Comparison of ENCODE assay signal across 8 mouse cellular contexts in genomic region chr11:51606447-51607095, GRCm38 (mm10). TPM values are rescaled to one million over a fixed set of nuclear protein-coding genes. Genes with fewer than 3 reads are reported as not detected.
DNase-seq lines count a peak whose midpoint lies in the region; ATAC-seq lines count a peak whose summit lies in the region.

Gene Hnrnpab, minus strand, starts transcription at chr11:51606847.

- peak within 1 kb of the TSS; percentile 96 for H3K27ac ChIP-seq in hindbrain, embryonic 16.5 days (ENCODE audit: low read depth, low read length)
- H3K27ac ChIP-seq in macrophage: peak within 1 kb of the TSS; percentile 70

- H3K9me3 ChIP-seq in hindbrain, embryonic 16.5 days (ENCODE audit: control insufficient read depth, low read length): no peaks in the 10 kb centered on the region

- H3K79me2 ChIP-seq in macrophage (ENCODE audit: inconsistent target): peaks cover 43% of the 10 kb centered on the region

- H3K36me3 ChIP-seq in hindbrain, embryonic 16.5 days (ENCODE audit: control insufficient read depth, insufficient read depth, low read length): peaks cover 21% of the 10 kb centered on the region
- peaks cover 35% of the 10 kb centered on the region for H3K36me3 ChIP-seq in macrophage (ENCODE audit: inconsistent target)

- H3K9ac ChIP-seq in hindbrain, embryonic 16.5 days (ENCODE audit: low read depth, low read length): peak within 1 kb of the TSS; percentile 99

- peak within 1 kb of the TSS; percentile 95 for H3K4me3 ChIP-seq in hindbrain, embryonic 16.5 days (ENCODE audit: low read length)
- H3K4me3 ChIP-seq in macrophage (ENCODE audit: inconsistent target): peak within 1 kb of the TSS; percentile 61

- peak; percentile 97 for DNase-seq in T-cell, adult 2 months (ENCODE audit: low spot score)
- peak; percentile 96 to 99 for DNase-seq in cerebellum, postnatal 36 days
- peak; percentile 98 for DNase-seq in gastrocnemius, adult 18-20 months (ENCODE audit: low spot score)
- peak; percentile 97 to 98 for DNase-seq in left cerebral cortex, adult 18-20 months (ENCODE audit: low spot score in 2 of 2)
- peak; percentile 98 for DNase-seq in right cerebral cortex, adult 18-20 months
- peak; percentile 93 for DNase-seq in urinary bladder, postnatal 10 days (ENCODE audit: low spot score)

- H3K27me3 ChIP-seq in hindbrain, embryonic 16.5 days (replicated peaks; ENCODE audit: control insufficient read depth, insufficient read depth, low read length): no peaks in the 10 kb centered on the region

- H3K4me1 ChIP-seq in hindbrain, embryonic 16.5 days (ENCODE audit: control insufficient read depth, insufficient read depth, low read depth, low read length): peaks cover 23% of the 10 kb centered on the region

- under 1% methylated on average over 77 of the region's 91 CpGs for WGBS in hindbrain, embryonic 16.5 days
- WGBS in macrophage (ENCODE audit: missing documents): 1% methylated on average over 84 of the region's 91 CpGs

- peak within 1 kb of the TSS; percentile 96 for H3K4me2 ChIP-seq in hindbrain, embryonic 16.5 days (ENCODE audit: low read length)

- peak; percentile 97 for ATAC-seq in hindbrain, embryonic 16.5 days

RNA-seq across cellular contexts. Expression of gene Hnrnpab, which starts in this region (rescaled TPM):
- total RNA-seq in gastrocnemius, adult 18-20 months (2021): 100 to 1,000 TPM; 103 to 109 TPM
- polyA plus RNA-seq in hindbrain, embryonic 16.5 days (2015; fragmentation: Nextera tagmentation; extraction: Ambion mirVana): 221 and 253 TPM in 2 replicates
- total RNA-seq in left cerebral cortex, adult 18-20 months (2021): 100 to 1,000 TPM; 132 TPM
- total RNA-seq in macrophage (2018; cell fraction: chromatin; rRNA removed): 100 to 1,000 TPM in 6 of 26 experiments, 10 to 100 TPM in 20; 61.5 to 128 (median 92.7) TPM
- 100 to 1,000 TPM; 222 to 303 (median 262) TPM for total RNA-seq in macrophage (2018; cell fraction: cytosol; rRNA removed)
- total RNA-seq in macrophage (2018; cell fraction: nucleus; rRNA removed): 100 to 1,000 TPM; 104 to 259 (median 129) TPM
- 203 to 532 TPM (median 476 TPM) in 3 replicates for polyA plus RNA-seq in macrophage (2018)

Comparison
In these comparisons a context has a peak if more than half of its experiments do, and no peak if none do; other contexts are left out.
1. Peak in every context shown above with its lines: DNase-seq, ATAC-seq, H3K4me3 ChIP-seq and H3K27ac ChIP-seq.